Mouse (Mus musculus): ENCODE data around the gene Gm20683. TPM values are rescaled to one million over a fixed set of nuclear protein-coding genes. Genes with fewer than 3 reads are reported as not detected.

Gm20683 gene
- polyA plus RNA-seq, 1 experiment from 2014 or later: 1.3 TPM

GRCm38 (mm10) chr17:25791843-25792527, 49.6 kb downstream of the Gm20683 start:
- WGBS: under 1% methylated on average over 45 of the region's 45 CpGs
- Histone ChIP-seq H3K4me3 (ENCODE audit: low read depth, low read length) (peak overlapping the region; percentile 78), H3K27ac (ENCODE audit: low read depth, low read length) (peak overlapping the region; percentile 94), H3K4me1 (replicated peaks; ENCODE audit: control insufficient read depth, insufficient read depth, low read length) (peaks cover 23% of the 10 kb centered on the region), H3K27me3 (ENCODE audit: control insufficient read depth, insufficient read depth, low read length) (no peaks in the 10 kb centered on the region), H3K36me3 (ENCODE audit: control insufficient read depth, insufficient read depth, low read length) (no peaks in the 10 kb centered on the region; the same call in 1 of the 2 replicates), H3K9me3 (ENCODE audit: control insufficient read depth, low read length) (no peaks in the 10 kb centered on the region), H3K4me2 (replicated peaks; ENCODE audit: low read depth, low read length) (peak overlapping the region; percentile 88), H3K9ac (ENCODE audit: low read depth, low read length) (peak overlapping the region; percentile 88)
- DNase-seq (ENCODE audit: low spot score): peak; percentile 90
- ATAC-seq (ENCODE audit: low FRiP score): peak; percentile 41

- H3K27ac ChIP-seq (ENCODE audit: low read depth, low read length): peak overlapping the region; percentile 94; the same call in 1 of the 2 replicates
- H3K36me3 ChIP-seq (ENCODE audit: control insufficient read depth, insufficient read depth, low read length): no peaks in the 10 kb centered on the region; the same call in 1 of the 2 replicates
- DNase-seq (ENCODE audit: low spot score) (no peak), ATAC-seq (ENCODE audit: low FRiP score) (no peak)
- peak overlapping the region; percentile 88 for H3K4me2 ChIP-seq (replicated peaks; ENCODE audit: low read depth, low read length)
- H3K9ac ChIP-seq (ENCODE audit: low read depth, low read length): peak overlapping the region; percentile 88
- WGBS: 28% methylated on average over 19 of the region's 19 CpGs
- H3K4me3 ChIP-seq (ENCODE audit: low read depth, low read length): peak overlapping the region; percentile 78
- peaks cover 23% of the 10 kb centered on the region for H3K4me1 ChIP-seq (replicated peaks; ENCODE audit: control insufficient read depth, insufficient read depth, low read length)
- H3K27me3 ChIP-seq (ENCODE audit: control insufficient read depth, insufficient read depth, low read length): no peaks in the 10 kb centered on the region
- no peaks in the 10 kb centered on the region for H3K9me3 ChIP-seq (ENCODE audit: control insufficient read depth, low read length)
Observed at GRCm38 (mm10) chr17:25791320-25791842, 50.2 kb downstream of the Gm20683 start.

- DNase-seq (ENCODE audit: low spot score): no peak
- H3K27ac ChIP-seq (ENCODE audit: low read depth, low read length): no peak overlapping the region
- H3K36me3 ChIP-seq (ENCODE audit: control insufficient read depth, insufficient read depth, low read length): no peaks in the 10 kb centered on the region; the same call in 1 of the 2 replicates
- WGBS: 90% methylated on average over 9 of the region's 9 CpGs
- no peaks in the 10 kb centered on the region for H3K9me3 ChIP-seq (ENCODE audit: control insufficient read depth, low read length)
- H3K27me3 ChIP-seq (ENCODE audit: control insufficient read depth, insufficient read depth, low read length): no peaks in the 10 kb centered on the region
- ATAC-seq (ENCODE audit: low FRiP score): no peak
- H3K4me1 ChIP-seq (replicated peaks; ENCODE audit: control insufficient read depth, insufficient read depth, low read length): peaks cover 13% of the 10 kb centered on the region
- no peak overlapping the region for H3K4me2 ChIP-seq (replicated peaks; ENCODE audit: low read depth, low read length)
- no peak overlapping the region for H3K4me3 ChIP-seq (ENCODE audit: low read depth, low read length)
- H3K9ac ChIP-seq (ENCODE audit: low read depth, low read length): no peak overlapping the region
Observed at GRCm38 (mm10) chr17:25786781-25787504, 54.6 kb downstream of the Gm20683 start.

GRCm38 (mm10) chr17:25786280-25786679, 55.3 kb downstream of the Gm20683 start, which contains the start of gene Ccdc78:
Gene Ccdc78 (plus strand): TSS chr17:25786580.
- 85% methylated on average over 3 of the region's 3 CpGs for WGBS
- Histone ChIP-seq H3K27me3 (ENCODE audit: control insufficient read depth, insufficient read depth, low read length) (no peaks in the 10 kb centered on the region), H3K9ac (ENCODE audit: low read depth, low read length) (peak within 1 kb of the TSS; percentile 67), H3K4me2 (replicated peaks; ENCODE audit: low read depth, low read length) (peak within 1 kb of the TSS; percentile 74), H3K27ac (ENCODE audit: low read depth, low read length) (peak within 1 kb of the TSS; percentile 84), H3K4me3 (ENCODE audit: low read depth, low read length) (peak within 1 kb of the TSS; percentile 73), H3K9me3 (ENCODE audit: control insufficient read depth, low read length) (no peaks in the 10 kb centered on the region), H3K36me3 (ENCODE audit: control insufficient read depth, insufficient read depth, low read length) (no peaks in the 10 kb centered on the region; the same call in 1 of the 2 replicates), H3K4me1 (replicated peaks; ENCODE audit: control insufficient read depth, insufficient read depth, low read length) (peaks cover 10% of the 10 kb centered on the region)
- DNase-seq (ENCODE audit: low spot score) (no peak), ATAC-seq (ENCODE audit: low FRiP score) (no peak)

- WGBS: under 1% methylated on average over 23 of the region's 23 CpGs
Observed at GRCm38 (mm10) chr17:25785281-25785745, 56.2 kb downstream of the Gm20683 start, which contains the start of gene Haghl. Gene Haghl (minus strand): TSS chr17:25785673.

More at GRCm38 (mm10) chr17:25785281-25785745, 56.2 kb downstream of the Gm20683 start, which contains the start of gene Haghl:
- Histone ChIP-seq H3K4me3 (ENCODE audit: low read depth, low read length) (peak within 1 kb of the TSS; percentile 73), H3K9me3 (ENCODE audit: control insufficient read depth, low read length) (no peaks in the 10 kb centered on the region), H3K4me2 (replicated peaks; ENCODE audit: low read depth, low read length) (peak within 1 kb of the TSS; percentile 74), H3K9ac (ENCODE audit: low read depth, low read length) (peak within 1 kb of the TSS; percentile 67), H3K36me3 (ENCODE audit: control insufficient read depth, insufficient read depth, low read length) (no peaks in the 10 kb centered on the region; the same call in 1 of the 2 replicates), H3K4me1 (replicated peaks; ENCODE audit: control insufficient read depth, insufficient read depth, low read length) (peaks cover 8% of the 10 kb centered on the region), H3K27ac (ENCODE audit: low read depth, low read length) (peak within 1 kb of the TSS; percentile 84), H3K27me3 (ENCODE audit: control insufficient read depth, insufficient read depth, low read length) (no peaks in the 10 kb centered on the region)
- ATAC-seq (ENCODE audit: low FRiP score) (peak; percentile 81), DNase-seq (ENCODE audit: low spot score) (peak; percentile 98)

Other genes starting within 250 kb of the Gm20683 start
- gene Gng13, start 124.6 kb downstream of the Gm20683 start, polyA plus RNA-seq (2014; fragmentation: Nextera tagmentation; extraction: Ambion mirVana): 1.8 and 2.5 TPM in 2 replicates
- 11.9 and 14.4 TPM in 2 replicates for gene Chtf18, start 114.3 kb downstream of the Gm20683 start, polyA plus RNA-seq (2014; fragmentation: Nextera tagmentation; extraction: Ambion mirVana)
- 17.2 and 18.0 TPM in 2 replicates for gene Rpusd1, start 114.1 kb downstream of the Gm20683 start, polyA plus RNA-seq (2014; fragmentation: Nextera tagmentation; extraction: Ambion mirVana)
- not detected in 2 replicates for gene Mslnl, start 105.7 kb downstream of the Gm20683 start, polyA plus RNA-seq (2014; fragmentation: Nextera tagmentation; extraction: Ambion mirVana)
- 0.25 TPM in 1 of 2 replicates, not detected in the other for gene Msln, start 87.4 kb downstream of the Gm20683 start, polyA plus RNA-seq (2014; fragmentation: Nextera tagmentation; extraction: Ambion mirVana)
- gene Narfl, start 68.0 kb downstream of the Gm20683 start, polyA plus RNA-seq (2014; fragmentation: Nextera tagmentation; extraction: Ambion mirVana): 19.9 and 23.2 TPM in 2 replicates
- 63.6 and 70.3 TPM in 2 replicates for gene Haghl, start 56.1 kb downstream of the Gm20683 start, polyA plus RNA-seq (2014; fragmentation: Nextera tagmentation; extraction: Ambion mirVana)
- 0.42 TPM in 1 of 2 replicates, not detected in the other for gene Ccdc78, start 55.2 kb downstream of the Gm20683 start, polyA plus RNA-seq (2014; fragmentation: Nextera tagmentation; extraction: Ambion mirVana)
- gene Fam173a, start 48.9 kb downstream of the Gm20683 start, polyA plus RNA-seq (2014; fragmentation: Nextera tagmentation; extraction: Ambion mirVana): 64.8 and 70.9 TPM in 2 replicates
- gene AC134908.4, start 46.1 kb downstream of the Gm20683 start, polyA plus RNA-seq (2014; fragmentation: Nextera tagmentation; extraction: Ambion mirVana): 0.56 TPM in 1 of 2 replicates, not detected in the other
- 16.9 and 24.1 TPM in 2 replicates for gene Metrn, start 44.6 kb downstream of the Gm20683 start, polyA plus RNA-seq (2014; fragmentation: Nextera tagmentation; extraction: Ambion mirVana)
- gene Fbxl16, start 32.7 kb downstream of the Gm20683 start, polyA plus RNA-seq (2014; fragmentation: Nextera tagmentation; extraction: Ambion mirVana): 12.2 and 15.0 TPM in 2 replicates
- 22.0 and 23.5 TPM in 2 replicates for gene Wdr24, start 18.1 kb downstream of the Gm20683 start, polyA plus RNA-seq (2014; fragmentation: Nextera tagmentation; extraction: Ambion mirVana)
- 46.3 and 54.0 TPM in 2 replicates for gene Jmjd8, start 12.9 kb downstream of the Gm20683 start, polyA plus RNA-seq (2014; fragmentation: Nextera tagmentation; extraction: Ambion mirVana)
- gene Stub1, start 8.4 kb downstream of the Gm20683 start, polyA plus RNA-seq (2014; fragmentation: Nextera tagmentation; extraction: Ambion mirVana): 290 and 306 TPM in 2 replicates
- 3.1 TPM in 2 replicates for gene Rhbdl1, start 4.5 kb downstream of the Gm20683 start, polyA plus RNA-seq (2014; fragmentation: Nextera tagmentation; extraction: Ambion mirVana)
- gene Rhot2, start 3.1 kb upstream of the Gm20683 start, polyA plus RNA-seq (2014; fragmentation: Nextera tagmentation; extraction: Ambion mirVana): 7.9 and 9.3 TPM in 2 replicates
- gene Wdr90, start 19.7 kb upstream of the Gm20683 start, polyA plus RNA-seq (2014; fragmentation: Nextera tagmentation; extraction: Ambion mirVana): 13.4 and 14.3 TPM in 2 replicates
- 7.0 and 8.3 TPM in 2 replicates for gene Mcrip2, start 27.0 kb upstream of the Gm20683 start, polyA plus RNA-seq (2014; fragmentation: Nextera tagmentation; extraction: Ambion mirVana)
- gene Mettl26, start 33.3 kb upstream of the Gm20683 start, polyA plus RNA-seq (2014; fragmentation: Nextera tagmentation; extraction: Ambion mirVana): 53.2 and 56.6 TPM in 2 replicates
- gene Wfikkn1, start 39.1 kb upstream of the Gm20683 start, polyA plus RNA-seq (2014; fragmentation: Nextera tagmentation; extraction: Ambion mirVana): 0.71 and 1.3 TPM in 2 replicates
- gene Rab40c, start 78.0 kb upstream of the Gm20683 start, polyA plus RNA-seq (2014; fragmentation: Nextera tagmentation; extraction: Ambion mirVana): 19.1 and 19.5 TPM in 2 replicates
- gene Pigq, start 103.2 kb upstream of the Gm20683 start, polyA plus RNA-seq (2014; fragmentation: Nextera tagmentation; extraction: Ambion mirVana): 45.4 and 47.4 TPM in 2 replicates
- 0.15 and 0.27 TPM in 2 replicates for gene Nhlrc4, start 103.2 kb upstream of the Gm20683 start, polyA plus RNA-seq (2014; fragmentation: Nextera tagmentation; extraction: Ambion mirVana)
- 0.18 and 0.19 TPM in 2 replicates for gene A930017K11Rik, start 110.8 kb upstream of the Gm20683 start, polyA plus RNA-seq (2014; fragmentation: Nextera tagmentation; extraction: Ambion mirVana)
- gene Capn15, start 144.0 kb upstream of the Gm20683 start, polyA plus RNA-seq (2014; fragmentation: Nextera tagmentation; extraction: Ambion mirVana): 19.5 and 20.3 TPM in 2 replicates
- 19.6 and 20.4 TPM in 2 replicates for gene Rab11fip3, start 227.8 kb upstream of the Gm20683 start, polyA plus RNA-seq (2014; fragmentation: Nextera tagmentation; extraction: Ambion mirVana)
- gene Decr2, start 248.6 kb upstream of the Gm20683 start, polyA plus RNA-seq (2014; fragmentation: Nextera tagmentation; extraction: Ambion mirVana): 20.4 and 24.7 TPM in 2 replicates